Mouse (Mus musculus) layer of hippocampus, adult 8-10 months (tissue): ENCODE data around the gene A630001G21Rik. TPM values are rescaled to one million over a fixed set of nuclear protein-coding genes. Genes with fewer than 3 reads are reported as not detected.

Source experiments
- microRNA-seq, 2 experiments: library from miRNA; unstranded; fragments of <30 nt; microRNA quantifications; one replicate each; pipeline ENCODE4 v1.2.0; 2022
- total RNA-seq, 4 experiments: library from RNA; stranded (reverse); gene quantifications; 2 replicates each; pipeline ENCODE4 v1.2.4; 2022

Gene A630001G21Rik
- total RNA-seq, 4 experiments from 2014 or later = 0.21 to 1.8 (median 1.5) TPM; not detected in 1

Small RNA genes lying within 50 kb of the gene (microRNA-seq; reads per million reads assigned to microRNA genes)
- gene Gm25472 = 0 reads per million in 2 experiments
- gene Mir8096 = 0 to 0.96 reads per million in 2 experiments

Other genes starting within 250 kb of the A630001G21Rik start
- gene G530012D18Rik, start 203.0 kb downstream of the A630001G21Rik start, total RNA-seq = not detected
- gene Sp110, start 179.8 kb downstream of the A630001G21Rik start, total RNA-seq = 1 to 10 TPM in 3 of 4 experiments, under 1 TPM in 1; 0.52 to 5.6 (median 3.4) TPM
- gene Sp140, start 178.3 kb downstream of the A630001G21Rik start, total RNA-seq = 1 to 10 TPM in 3 of 4 experiments, under 1 TPM in 1; 0.26 to 4.3 (median 2.7) TPM
- gene Sp100, start 128.7 kb downstream of the A630001G21Rik start, total RNA-seq = 1 to 10 TPM; 3.4 to 7.1 (median 5.3) TPM
- gene Cab39, start 14.8 kb upstream of the A630001G21Rik start, total RNA-seq = 100 to 1,000 TPM; 128 to 143 (median 137) TPM
- 100 to 1,000 TPM; 782 to 804 (median 787) TPM for gene Itm2c, start 115.6 kb upstream of the A630001G21Rik start, total RNA-seq
- gene 4933407L21Rik, start 149.8 kb upstream of the A630001G21Rik start, total RNA-seq = 1 to 10 TPM; 4.3 to 5.3 (median 4.5) TPM
- gene Gpr55, start 182.4 kb upstream of the A630001G21Rik start, total RNA-seq = under 1 TPM in 3 of 4 experiments, not detected in 1; 0.08 to 0.52 (median 0.25) TPM
- 1 to 10 TPM; 1.1 to 1.7 (median 1.3) TPM for gene Spata3, start 238.2 kb upstream of the A630001G21Rik start, total RNA-seq